Mouse (Mus musculus) T-helper 2 cell (primary cell): ENCODE measurements around the gene Nmd3.

Experiments
- in situ Hi-C: fragments of 300-600 bp; cut with MboI, MseI; formaldehyde crosslinking; loops from one replicate; pipeline ENCODE4 v1.15.1; 2025; ENCODE audit warnings: high pct_unique_total_duplicates

Gene Nmd3

DNA sequence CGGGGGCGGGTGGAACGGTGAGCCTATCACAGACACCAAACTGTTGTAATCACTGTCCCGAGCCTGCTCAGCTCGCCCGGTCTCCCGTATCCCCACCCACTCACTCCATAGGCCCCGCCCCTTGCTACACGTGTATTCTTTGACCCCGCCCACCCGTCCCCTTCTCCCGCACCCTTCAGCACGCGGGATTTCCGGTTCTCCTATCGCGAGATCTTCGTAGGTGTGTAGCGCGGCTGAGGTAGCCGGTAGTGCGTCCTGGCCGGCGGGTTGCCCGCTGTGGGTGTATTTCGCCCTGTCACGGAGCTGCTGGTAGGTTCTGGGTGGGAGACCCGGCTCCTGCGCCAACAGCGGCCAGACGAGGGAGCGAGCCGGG lies at the start of gene Nmd3:
Gene Nmd3, plus strand, starts transcription at position 172 of the 373 bp plus-strand sequence.
- in situ Hi-C loops: no loop called here

DNA sequence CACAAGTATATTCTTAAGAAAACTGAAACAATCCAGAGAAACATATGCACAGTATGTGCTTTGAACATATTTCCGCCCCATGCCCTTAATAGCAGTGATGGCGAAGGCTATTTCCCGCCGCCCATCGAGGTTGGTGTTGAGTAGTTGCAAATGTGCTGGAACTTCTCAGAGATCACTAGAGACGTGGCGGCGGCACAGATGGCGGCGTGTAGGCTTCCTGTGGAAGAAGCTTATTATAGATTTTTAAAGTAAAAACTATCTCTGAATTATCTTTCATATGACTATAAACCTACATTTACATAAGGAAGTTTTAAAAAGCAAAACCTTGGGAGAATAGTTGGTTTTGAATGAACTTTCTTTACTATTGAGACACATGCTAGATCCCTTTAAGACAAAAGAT lies 48.4 kb upstream of the Nmd3 start:
- in situ Hi-C loops: no loop called here

DNA sequence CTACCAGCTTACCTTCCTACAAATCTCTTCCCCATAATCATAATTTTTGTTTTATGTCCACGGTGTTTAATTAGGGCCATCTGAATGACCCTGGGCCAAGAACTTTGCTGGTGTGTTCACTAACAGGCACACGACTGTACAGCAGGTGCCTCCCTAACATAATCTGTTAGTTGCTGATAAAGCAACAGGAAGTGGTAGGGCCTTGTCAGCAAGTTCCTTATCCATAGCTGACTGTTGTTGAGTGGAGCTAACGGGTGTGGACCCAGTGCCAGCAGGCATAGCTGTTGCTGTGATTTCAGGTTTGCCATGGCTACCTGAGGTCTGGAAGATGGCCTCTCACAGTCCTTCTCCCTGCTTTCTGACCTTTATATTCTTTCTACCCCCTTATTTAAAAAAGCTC lies 47.6 kb upstream of the Nmd3 start:
- in situ Hi-C loops: no loop called here

DNA sequence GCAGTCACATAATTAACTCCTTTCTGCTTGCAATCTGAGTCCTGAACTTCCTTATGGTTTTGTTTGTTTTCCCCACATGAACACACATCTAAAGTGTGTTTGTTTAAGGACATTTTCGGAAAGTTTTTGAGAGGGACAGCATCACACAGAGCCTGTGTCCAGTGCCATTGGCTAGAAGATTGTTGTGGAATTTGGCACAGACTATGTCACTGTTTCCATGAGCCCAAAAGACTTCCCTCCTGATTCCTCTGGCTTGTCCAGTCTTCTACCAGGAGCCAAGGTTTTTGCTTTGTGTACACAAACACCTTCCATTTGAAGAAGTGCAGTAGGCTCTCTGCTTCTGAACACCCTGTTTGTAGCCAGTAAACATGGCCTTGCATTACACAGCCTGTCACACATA lies 32.0 kb upstream of the Nmd3 start:
- in situ Hi-C loops: loop anchor here (10.0 kb wide), 1 partner anchor 195 kb away; no protein-coding TSS in a partner anchor

DNA sequence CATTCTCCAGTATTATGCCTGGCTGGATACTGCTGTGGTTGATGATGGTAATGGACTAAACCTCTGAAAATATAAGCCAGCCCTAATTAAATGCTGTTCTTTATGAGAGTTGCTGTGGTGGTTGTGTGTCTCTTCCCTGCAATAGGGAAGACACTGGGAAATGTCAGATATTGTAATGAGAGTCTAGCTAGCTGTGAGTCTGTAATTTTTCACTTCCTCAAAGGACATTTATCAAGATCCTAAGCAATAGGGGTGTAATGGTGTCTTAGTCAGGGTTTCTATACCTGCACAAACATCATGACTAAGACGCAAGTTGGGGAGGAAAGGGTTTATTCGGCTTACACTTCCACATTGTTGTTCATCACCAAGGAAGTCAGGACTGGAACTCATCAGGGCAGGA lies 30.8 kb upstream of the Nmd3 start:
- in situ Hi-C loops: no loop called here

DNA sequence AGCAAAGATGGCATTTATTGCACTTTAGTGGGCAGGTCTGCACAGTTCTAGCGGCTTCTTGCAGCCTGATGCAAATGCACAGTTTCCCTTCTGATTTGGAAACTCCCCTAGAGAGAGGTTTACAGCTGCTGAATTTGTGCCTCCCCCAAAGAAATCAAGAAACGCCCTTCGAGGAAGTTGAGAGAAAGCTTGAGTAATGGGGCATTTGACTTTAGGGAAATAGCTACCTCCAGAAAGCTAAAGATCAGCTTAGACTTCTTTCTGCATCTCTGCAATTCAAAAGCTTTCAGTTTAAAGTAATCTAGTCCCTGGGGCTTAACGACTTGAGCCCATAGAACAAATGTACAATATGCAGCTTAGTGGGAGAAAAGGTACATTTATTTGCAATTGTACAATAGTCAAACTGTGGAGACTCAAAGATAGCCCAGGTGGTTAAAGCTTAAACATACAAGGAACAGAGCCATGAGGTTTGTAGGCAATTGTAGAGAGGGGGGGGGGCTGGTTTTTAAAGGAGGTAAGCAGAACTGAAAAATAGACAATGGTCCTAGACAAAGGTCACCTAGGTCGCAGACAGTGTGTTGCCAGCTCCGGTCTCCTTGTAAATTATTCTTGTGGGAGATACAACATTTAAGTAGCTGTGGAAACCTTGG lies 21.8 kb upstream of the Nmd3 start:
- in situ Hi-C loops: no loop called here

DNA sequence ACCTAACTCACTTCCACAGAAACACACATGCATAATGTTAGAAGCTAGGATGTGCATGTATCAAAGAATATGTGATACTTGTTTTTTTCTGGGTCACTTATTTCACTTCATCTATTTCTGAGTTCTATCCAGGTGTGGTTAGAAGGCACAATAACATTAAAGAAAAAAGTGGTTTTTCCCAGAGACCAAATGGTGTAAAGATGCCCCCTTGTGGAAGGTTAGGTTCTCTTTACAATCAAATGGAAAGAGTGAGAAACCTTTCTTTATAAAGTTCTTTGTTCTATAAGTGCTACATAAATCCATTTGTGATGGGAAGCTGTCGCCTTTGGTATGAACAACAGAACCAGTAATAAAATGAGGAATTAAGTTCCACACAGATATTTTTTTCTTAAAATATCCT lies 19.9 kb upstream of the Nmd3 start:
- in situ Hi-C loops: no loop called here

DNA sequence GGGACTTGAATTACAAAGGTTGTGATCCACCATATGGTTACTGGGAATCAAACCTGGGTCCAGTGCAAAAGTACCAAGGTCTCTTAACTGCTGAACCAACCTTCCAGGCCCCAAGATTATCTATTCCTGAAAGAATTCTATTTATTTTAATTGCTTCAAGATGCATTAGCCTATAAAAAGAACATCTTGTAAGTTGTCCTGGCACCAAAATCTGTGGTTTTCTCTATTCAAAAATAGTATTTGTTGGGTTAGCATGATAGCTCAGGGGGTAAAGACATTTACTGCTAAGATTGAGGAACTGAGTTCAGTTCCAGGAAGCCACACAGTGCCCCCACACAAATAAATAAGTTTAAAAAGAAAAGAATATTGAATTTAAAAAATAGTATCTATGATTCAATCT lies 19.4 kb upstream of the Nmd3 start:
- in situ Hi-C loops: no loop called here

DNA sequence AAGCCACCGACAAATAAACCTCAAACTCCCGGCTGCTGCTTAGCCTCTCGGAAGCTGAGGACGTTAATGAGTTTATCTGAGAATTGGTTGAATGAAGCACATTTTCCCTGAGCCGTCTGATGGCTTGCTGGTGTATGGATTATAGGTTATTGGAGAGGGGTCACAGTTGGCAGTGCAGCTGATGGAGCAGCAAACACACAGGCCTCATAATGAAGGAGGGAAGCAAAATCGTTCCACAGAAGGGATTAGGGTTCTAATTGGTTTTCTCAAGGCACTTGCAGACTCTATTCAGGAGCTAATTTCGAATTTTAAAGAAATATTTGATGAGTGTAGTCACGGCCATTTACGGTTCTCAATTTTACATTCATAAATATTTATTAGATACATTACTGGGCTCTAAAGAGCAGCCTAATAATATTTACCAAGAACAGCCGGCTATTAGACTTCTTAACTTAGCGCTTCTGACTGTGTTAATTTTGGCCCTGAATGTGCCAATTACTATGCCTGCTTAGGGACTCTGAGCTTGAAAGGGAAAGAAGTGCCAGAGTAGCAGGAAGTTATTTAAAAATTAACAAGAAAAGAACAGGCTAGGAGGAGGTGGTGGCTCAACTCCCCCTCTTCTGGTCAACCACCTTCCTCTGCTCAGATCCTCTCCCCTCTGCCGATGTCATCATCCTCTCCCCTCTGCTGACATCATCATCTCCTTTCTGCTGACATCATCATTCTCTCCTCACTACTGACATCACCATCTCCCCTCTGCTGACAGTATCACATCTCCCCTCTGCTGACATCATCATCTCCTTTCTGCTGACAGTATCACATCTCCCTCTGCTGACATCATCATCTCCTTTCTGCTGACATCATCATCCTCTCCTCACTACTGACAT lies 12.5 kb upstream of the Nmd3 start:
- in situ Hi-C loops: no loop called here

DNA sequence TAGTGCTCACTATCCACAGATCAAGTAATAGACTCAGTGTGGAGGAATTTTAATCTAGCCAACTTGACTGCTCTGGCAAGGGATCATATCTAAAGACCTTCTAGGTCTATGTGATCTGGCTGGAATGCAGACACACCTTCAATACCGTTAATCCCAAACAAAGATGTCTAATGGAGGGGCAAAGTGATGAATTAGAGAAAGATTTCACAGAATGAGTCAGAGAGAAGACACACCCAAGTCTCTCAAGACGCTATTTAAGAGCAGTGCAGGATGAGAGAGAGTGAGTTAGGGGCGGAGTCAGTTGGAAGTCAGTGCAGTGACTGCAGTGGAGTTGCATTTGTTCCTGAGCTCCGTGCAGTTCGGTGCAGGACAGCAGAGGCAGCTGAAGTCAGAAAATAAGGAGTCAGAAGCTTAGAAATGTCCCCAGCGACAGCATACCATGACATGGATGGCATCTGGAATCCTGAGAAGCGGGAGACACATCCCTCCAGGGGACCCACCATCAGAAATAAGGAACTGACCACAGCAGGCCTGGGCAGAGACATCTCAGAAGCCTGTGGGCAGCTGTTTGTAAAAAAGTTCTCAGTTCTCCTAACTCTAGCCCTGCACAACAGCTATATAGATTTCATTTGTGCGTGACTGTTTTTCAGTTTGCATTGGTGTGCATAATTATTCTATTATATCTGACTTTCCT lies 9.7 kb upstream of the Nmd3 start:
- in situ Hi-C loops: no loop called here

DNA sequence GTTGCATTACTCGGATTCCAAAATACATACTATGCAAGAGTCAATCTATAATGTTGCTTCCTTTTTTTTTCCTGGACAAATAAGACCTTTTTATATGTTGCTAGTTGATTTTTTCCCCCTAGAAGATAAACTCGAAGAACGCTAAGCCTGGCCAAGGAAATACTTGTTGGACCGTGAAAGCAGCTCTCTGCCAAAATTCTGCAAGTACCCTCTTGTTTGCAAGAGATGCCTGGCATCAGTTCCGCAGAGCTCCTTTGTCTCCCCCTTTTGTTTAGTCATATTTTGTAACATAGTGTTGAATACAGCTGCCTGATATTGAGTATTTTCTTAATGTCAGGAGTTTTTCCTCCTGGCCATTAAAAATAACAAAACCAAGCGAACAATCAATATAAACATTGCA lies 4.3 kb upstream of the Nmd3 start:
- in situ Hi-C loops: no loop called here

DNA sequence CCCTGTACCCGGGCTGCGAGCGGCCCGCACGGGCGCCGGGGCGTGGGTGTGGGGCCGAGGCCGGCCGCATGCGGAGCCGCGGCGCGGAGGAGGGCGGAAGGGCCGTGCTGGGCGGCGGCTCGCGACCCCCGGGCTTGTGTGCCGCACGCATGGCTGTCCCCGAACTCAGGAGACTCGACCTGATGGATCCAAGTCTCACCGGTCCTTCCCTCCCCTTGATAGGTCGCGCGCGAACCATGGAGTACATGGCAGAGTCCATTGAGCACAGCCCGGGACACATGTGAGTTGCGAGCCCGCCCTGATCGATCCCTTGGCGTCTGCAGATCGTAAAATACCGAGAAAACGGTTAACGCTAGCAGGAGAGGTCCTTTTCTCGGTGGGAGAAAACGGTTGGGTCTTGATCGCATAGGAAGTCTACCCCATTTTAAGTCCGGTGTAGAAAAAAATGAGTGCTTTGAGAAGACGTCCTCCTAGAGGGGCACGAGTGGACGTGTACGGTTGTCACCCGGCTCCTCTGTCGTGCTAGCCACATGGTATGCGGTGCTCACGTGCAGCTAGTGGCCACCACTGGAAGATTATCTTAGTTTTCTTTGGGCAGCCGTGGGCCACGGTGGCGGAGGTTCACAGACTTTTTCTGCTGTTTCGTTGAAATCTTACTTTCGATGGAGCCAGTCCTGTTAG lies 542 bp downstream of the Nmd3 start:
- in situ Hi-C loops: no loop called here

DNA sequence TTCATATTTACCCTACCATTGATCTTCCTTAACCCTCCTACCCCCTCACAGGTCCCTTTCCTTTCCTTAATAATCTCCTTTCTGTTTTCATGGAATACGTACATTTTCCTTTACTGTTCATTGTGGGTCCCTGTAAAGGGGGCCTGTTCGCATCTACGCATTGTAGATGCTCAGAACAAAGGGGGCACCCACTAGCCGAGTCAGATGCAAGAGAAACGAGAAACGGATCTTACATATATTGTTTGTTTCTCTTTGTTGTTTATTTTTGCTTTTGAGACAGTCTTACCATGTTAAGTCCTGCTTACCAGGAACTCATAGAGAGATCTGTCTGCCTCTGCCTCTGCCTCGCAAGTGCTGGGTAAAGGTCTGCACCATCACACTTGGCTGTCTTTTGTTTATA lies 1.4 kb downstream of the Nmd3 start:
- in situ Hi-C loops: no loop called here

DNA sequence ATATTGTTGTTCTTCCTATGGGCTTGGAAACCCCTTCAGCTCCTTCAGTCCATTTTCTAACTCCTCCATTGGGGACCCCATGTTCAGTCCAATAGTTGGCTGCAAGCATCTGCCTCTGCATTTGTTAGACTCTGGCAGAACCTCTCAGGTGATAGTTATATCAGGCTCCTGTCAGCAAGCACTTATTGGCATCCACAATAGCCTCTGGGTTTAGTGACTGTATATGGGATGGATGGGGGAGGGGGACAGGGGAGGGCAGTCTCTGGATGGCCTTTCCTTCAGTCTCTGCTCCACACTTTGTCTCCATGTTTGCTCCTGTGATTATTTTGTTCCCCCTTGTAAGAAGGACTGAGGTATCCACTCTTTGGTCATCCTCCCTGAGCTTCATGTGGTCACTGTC lies 9.1 kb downstream of the Nmd3 start:
- in situ Hi-C loops: no loop called here

DNA sequence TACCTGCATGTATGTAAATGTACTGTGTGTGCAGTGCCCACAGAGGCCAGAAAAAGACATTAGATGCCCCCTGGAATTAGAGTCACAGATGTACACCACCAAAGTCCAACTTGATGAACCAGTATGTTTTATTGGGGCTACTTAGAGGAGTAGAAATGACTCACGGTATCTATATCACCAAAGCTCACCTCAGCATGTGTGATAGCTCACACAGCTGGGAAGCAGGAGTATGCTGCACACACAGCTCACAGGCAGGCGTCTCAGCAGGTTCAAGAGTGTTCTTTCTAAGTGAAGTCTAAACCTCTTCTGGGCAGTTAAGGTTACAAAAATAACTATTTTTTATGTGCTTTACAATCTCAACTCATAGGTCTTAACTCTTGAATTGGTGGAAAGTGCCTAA lies 12.2 kb downstream of the Nmd3 start:
- in situ Hi-C loops: no loop called here

DNA sequence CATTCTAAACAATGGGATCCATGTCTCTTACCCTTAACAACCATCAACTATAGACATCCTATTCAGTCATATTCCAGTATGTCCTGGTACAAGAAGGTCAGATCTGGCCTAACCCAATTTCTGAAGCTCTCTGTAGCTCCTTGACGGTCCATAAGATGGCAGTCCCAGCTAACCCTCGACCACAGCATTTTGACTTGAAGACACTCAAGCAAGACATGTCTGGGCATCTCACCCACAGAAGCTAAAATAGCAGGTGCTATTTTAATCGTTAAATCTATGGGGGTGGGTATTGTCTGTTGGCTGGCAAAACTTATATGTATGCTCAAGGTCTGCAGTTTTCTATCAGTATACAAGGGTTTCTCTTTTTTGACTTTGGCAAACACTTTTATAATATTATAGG lies 33.4 kb downstream of the Nmd3 start:
- in situ Hi-C loops: no loop called here

DNA sequence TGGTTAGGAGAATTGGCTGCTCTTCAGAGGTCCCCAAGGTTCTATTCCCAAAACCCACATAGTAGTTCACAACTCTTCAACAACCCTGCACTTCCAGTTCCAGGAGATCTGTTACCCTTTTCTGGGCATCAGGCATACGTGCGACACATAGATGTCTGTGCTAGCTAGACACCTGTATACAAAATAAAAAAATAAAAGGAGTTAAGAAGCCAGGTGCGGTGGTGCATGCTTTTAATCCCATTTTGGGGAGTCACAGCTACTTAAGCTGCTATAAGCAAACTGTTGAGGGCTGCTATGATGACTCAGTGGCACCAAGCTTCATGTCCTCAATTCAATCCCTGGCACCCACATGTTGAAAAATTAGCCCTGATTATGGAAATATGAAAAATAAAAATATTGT lies 34.2 kb downstream of the Nmd3 start:
- in situ Hi-C loops: no loop called here

DNA sequence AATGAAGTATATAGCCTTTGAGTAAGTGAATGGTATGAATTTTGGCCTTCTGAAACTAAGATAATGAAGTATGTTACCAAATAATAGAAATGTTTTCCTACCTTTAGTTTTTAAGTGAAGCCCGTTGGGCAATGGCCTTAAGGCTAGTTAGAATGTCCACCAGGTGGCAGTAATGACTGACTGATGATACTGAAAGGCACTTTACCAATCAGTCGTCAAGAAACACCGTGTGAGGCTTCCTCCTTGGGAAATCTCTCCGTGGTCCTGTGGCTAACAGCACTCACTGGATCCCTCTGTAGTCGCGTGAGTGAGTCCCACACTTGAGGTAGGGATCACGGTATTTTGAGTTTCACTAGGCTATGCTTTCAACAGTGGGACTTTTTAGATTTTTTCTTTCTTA lies 34.7 kb downstream of the Nmd3 start:
- in situ Hi-C loops: no loop called here

DNA sequence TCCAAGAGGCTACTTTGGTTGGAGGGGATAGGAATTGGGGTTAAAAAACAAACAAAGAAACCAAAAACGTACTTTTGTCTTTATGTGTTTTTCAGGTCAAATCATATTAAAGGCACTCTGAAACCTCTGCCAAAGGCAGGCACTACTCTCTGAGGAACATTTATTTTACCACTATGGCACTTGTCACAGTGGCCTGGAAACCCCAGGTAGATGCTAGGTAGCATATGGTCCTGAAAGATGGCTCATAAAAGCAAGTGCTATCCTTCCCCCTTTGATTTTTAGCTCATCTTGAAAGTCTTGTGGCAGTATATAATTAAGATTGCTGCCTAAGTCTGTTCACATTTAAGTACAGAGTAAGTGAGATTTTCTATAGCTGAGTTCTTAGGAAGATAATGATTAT lies 35.7 kb downstream of the Nmd3 start:
- in situ Hi-C loops: no loop called here

DNA sequence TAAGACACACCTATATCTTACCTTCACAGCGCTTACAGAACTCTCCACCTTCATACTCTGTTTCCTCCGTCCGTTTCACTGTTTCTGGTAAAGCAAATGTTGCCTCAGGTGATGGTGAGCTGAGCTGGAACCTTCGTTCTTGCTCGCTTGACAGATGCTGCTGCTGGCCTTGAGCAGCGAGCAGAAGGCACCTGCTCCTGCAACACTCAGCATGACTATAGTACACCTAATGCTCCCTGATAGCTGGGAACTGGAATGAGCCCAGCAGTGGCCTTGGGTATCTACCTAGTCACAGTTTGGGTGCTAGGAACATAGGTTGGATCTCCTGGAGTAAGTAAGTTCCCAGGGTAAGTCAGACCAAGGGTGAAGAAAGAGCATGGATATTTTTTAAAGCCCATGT lies 38.3 kb downstream of the Nmd3 start:
- in situ Hi-C loops: no loop called here

DNA sequence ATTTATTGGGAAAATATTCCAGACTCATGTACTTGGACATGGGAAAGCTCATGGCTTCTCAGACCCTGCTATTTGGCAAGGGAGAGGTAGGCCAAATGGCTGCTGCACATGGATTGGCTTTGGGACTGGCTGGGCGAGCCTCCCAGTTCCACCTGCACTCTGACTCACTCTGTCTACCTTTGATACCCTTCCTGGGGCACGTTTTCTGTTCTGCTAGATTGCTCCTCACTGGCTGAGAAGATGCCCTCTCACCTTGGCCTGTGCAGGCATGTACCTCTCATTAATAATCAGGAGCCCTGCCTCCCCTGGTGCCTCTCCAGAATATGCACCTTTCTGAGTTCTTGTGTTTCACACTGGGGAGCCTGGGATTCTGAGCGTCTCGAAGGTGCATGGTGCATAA lies 39.4 kb downstream of the Nmd3 start:
- in situ Hi-C loops: no loop called here

DNA sequence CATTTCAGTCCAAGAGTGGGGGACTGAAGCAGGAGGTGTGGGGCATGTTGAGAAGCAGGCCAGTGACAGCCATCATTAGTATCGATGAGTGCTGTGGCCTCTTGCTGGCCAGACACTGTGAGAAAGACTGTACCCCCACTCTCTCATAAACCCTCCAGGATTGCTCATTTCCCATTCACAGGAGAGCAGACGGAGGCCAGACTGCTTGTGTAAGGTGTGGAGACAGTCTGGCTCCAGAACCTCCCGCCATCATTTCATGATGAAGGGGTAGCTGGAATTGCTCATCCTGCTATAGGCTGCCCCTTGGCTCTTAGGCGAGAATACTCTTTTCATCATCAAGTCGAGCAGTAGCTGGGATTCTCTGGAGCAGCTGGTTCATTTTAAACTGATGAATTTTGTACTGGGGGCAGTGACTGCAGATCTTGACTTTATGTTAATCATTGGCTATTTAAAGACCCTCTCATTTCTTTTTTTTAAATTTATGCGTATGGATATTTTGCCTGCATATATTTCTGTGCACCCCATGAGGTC lies 41.1 kb downstream of the Nmd3 start:
- in situ Hi-C loops: no loop called here
